Mouse (Mus musculus) stomach, embryonic 15.5 days (tissue): Measurements from ENCODE around the gene Kazn. TPM values are rescaled to one million over a fixed set of nuclear protein-coding genes. Genes with fewer than 3 reads are reported as not detected.

Experiments used
- ATAC-seq: fragments of 200-750 bp; cut with Nextera tagmentation; 2 replicates; pipeline ENCODE4 v1.8.0; 2017; ENCODE audit warnings: low read depth, moderate number of reproducible peaks, moderate TSS enrichment; ENCODE audit not compliant: insufficient read depth, low FRiP score
- H3K27ac ChIP-seq: fragments of 300-500 bp; sonication (generic); 2 replicates; pipeline ENCODE4 v1.5.1; 2015; ENCODE audit warnings: mild to moderate bottlenecking, inconsistent platforms
- H3K27me3 ChIP-seq: fragments of 300-500 bp; sonication (generic); replicated peaks from 2 replicates; pipeline ENCODE4 v1.6.1; 2015; ENCODE audit warnings: inconsistent platforms
- H3K36me3 ChIP-seq: fragments of 300-500 bp; sonication (generic); 2 replicates; pipeline ENCODE4 v1.6.1; 2015; ENCODE audit warnings: inconsistent platforms
- H3K4me1 ChIP-seq: fragments of 300-500 bp; sonication (generic); 2 replicates; pipeline ENCODE4 v1.6.1; 2015; ENCODE audit warnings: inconsistent platforms
- H3K4me2 ChIP-seq: fragments of 300-500 bp; sonication (generic); 2 replicates; pipeline ENCODE4 v1.6.1; 2015; ENCODE audit warnings: mild to moderate bottlenecking, inconsistent platforms
- H3K4me3 ChIP-seq: fragments of 300-500 bp; sonication (generic); replicated peaks from 2 replicates; pipeline ENCODE4 v1.5.1; 2015; ENCODE audit warnings: inconsistent platforms
- H3K9ac ChIP-seq: fragments of 300-500 bp; sonication (generic); 2 replicates; pipeline ENCODE4 v1.6.1; 2015; ENCODE audit warnings: inconsistent platforms
- H3K9me3 ChIP-seq: fragments of 300-500 bp; sonication (generic); 2 replicates; pipeline ENCODE4 v1.6.1; 2016; ENCODE audit warnings: inconsistent platforms
- WGBS: fragments of 180-500 bp; shearing (Covaris S2); methylation state at CpG from one replicate; pipeline ENCODE4 v1.1.7; 2015; 5-methylcytosine and 5-hydroxymethylcytosine counted together
- polyA plus RNA-seq: library from polyadenylated mRNA; unstranded; fragments of >200 nt; fragmentation: Nextera tagmentation; extraction: Ambion mirVana; gene quantifications from 2 replicates; pipeline ENCODE4 v1.2.1, GENCODE M21; 2015

Kazn gene
- polyA plus RNA-seq, 1 experiment from 2014 or later = 17.1 TPM

DNA sequence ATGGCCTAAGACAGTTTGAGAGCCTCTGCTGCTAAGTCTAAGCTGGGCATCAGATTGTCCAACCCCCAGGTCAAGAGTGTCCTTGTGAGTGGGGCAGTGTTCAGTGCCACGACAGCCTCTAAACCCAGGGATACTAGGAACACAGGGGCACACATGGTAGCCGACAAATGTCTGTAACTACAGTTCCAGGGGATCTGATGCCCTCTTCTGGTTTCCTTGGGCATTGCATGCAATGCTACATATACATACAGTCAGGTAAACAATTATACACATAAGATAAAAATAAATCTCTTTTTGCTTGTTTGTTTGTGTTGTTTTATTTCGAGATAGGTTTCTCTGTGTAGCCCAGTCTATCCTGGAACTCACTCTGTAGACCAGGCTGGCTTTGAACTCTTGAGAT, 53.0 kb downstream of the Kazn start:
- peaks cover 28% of the 10 kb centered on the region for H3K4me1 ChIP-seq
- H3K27ac ChIP-seq = peak overlapping the region; percentile 85

DNA sequence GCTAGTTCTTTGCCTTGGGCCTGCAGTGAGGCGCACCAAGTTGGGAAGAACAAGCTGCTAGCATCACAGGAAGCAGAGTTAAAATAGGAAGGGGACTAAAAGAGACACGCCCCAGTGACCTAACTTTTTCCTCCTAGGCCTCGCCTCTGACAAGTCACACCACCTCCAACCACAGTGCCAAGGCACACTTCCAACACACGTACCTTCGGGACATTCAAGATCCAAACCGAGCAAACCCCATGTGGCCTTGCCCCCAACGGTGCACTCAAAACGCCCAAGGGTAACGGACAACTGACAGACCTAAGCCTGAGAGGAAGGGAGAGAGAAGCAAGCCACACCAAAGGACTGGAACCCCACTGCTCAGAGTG, 53.7 kb downstream of the Kazn start:
- H3K4me1 ChIP-seq = peaks cover 34% of the 10 kb centered on the region
- no peak overlapping the region for H3K4me2 ChIP-seq
- H3K36me3 ChIP-seq = no peaks in the 10 kb centered on the region
- no peak for ATAC-seq
- 79% methylated on average over 9 of the region's 9 CpGs for WGBS
- no peak overlapping the region for H3K4me3 ChIP-seq
- H3K27ac ChIP-seq = peak overlapping the region; percentile 85
- H3K27me3 ChIP-seq = no peaks in the 10 kb centered on the region
- no peaks in the 10 kb centered on the region for H3K9me3 ChIP-seq
- no peak overlapping the region for H3K9ac ChIP-seq

More for the DNA sequence above, 53.0 kb downstream of the Kazn start:
- Histone ChIP-seq H3K4me2 (no peak overlapping the region), H3K9me3 (no peaks in the 10 kb centered on the region), H3K4me3 (no peak overlapping the region), H3K36me3 (no peaks in the 10 kb centered on the region), H3K27me3 (no peaks in the 10 kb centered on the region), H3K9ac (no peak overlapping the region)
- no peak for ATAC-seq
- WGBS = 88% methylated on average over 3 of the region's 3 CpGs

DNA sequence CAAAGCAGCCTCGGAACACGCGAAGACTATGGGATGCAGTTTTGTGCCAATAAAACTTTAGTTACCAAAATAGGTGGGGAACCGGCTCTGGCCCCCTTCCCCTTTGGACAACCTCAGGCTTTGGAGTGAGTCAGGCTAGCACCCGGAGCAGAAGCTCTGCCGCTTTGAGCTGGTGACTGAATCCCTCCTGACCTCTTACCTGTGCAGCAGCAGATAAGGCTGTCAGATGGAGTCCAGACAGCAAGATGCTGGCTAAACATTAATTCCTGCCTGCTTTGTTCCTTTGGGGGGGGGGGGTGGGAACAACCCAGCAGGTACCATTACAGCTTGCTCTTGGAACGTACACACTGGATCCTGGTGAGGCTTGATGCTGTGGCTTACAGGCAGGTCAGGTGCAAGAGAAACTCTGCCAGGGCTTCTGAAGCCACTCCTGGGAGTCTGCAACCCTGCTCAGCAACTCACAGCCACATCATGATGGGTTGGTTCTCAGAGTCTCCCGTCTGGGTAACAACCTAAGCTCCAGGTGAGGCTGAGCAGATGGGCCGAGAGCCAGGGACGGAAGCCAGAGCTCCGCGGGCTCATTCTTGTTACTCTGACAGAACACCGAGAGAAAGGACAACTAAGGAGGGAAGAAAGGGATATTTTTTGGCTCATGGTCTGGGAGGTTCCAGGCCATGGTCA, 54.2 kb downstream of the Kazn start:
- Histone ChIP-seq H3K9me3 (no peaks in the 10 kb centered on the region), H3K36me3 (no peaks in the 10 kb centered on the region), H3K4me3 (no peak overlapping the region), H3K9ac (no peak overlapping the region), H3K27ac (peak overlapping the region; percentile 85), H3K4me1 (peaks cover 39% of the 10 kb centered on the region), H3K4me2 (no peak overlapping the region), H3K27me3 (no peaks in the 10 kb centered on the region)
- WGBS = 64% methylated on average over 13 of the region's 13 CpGs
- ATAC-seq = peak; percentile 48; the same call in 1 of the 2 replicates

GRCm38 (mm10) chr4:142183591-142183990, 55.6 kb downstream of the Kazn start:
- Histone ChIP-seq H3K4me3 (no peak overlapping the region), H3K9me3 (no peaks in the 10 kb centered on the region), H3K36me3 (no peaks in the 10 kb centered on the region), H3K4me2 (no peak overlapping the region), H3K27me3 (no peaks in the 10 kb centered on the region), H3K9ac (no peak overlapping the region), H3K4me1 (peaks cover 54% of the 10 kb centered on the region), H3K27ac (no peak overlapping the region)
- no peak for ATAC-seq
- 60% methylated on average over 1 of the region's 1 CpGs for WGBS

DNA sequence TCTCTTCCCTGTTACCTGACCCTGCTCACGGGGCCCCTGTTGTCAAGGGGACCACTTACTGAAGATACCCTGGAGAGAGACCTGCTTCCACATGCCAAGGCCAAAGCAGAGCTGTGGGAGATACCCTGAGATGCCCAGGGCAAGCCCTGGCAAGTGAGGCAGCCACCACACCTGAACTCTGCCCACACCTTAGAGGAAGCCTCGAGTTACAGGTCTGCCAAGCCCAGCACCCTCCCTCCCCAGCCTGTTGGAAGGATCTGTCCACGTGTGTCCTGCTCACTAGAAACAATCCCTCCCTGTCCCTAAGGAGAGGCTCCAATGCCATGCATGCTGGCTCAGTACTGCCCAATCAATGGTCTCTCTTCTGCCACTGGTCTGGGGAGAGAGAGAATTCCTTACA, 56.2 kb downstream of the Kazn start:
- Histone ChIP-seq H3K4me2 (no peak overlapping the region), H3K27ac (peak overlapping the region; percentile 44; the same call in 1 of the 2 replicates), H3K36me3 (no peaks in the 10 kb centered on the region), H3K4me3 (no peak overlapping the region), H3K27me3 (no peaks in the 10 kb centered on the region), H3K9ac (no peak overlapping the region), H3K9me3 (no peaks in the 10 kb centered on the region), H3K4me1 (peaks cover 57% of the 10 kb centered on the region)
- ATAC-seq = no peak
- 66% methylated on average over 3 of the region's 3 CpGs for WGBS

- WGBS = 86% methylated on average over 4 of the region's 4 CpGs
- H3K9me3 ChIP-seq = no peaks in the 10 kb centered on the region
- no peak overlapping the region for H3K27ac ChIP-seq
- no peak overlapping the region for H3K4me2 ChIP-seq
- H3K4me1 ChIP-seq = peaks cover 60% of the 10 kb centered on the region
- ATAC-seq = no peak
- no peaks in the 10 kb centered on the region for H3K27me3 ChIP-seq
- H3K36me3 ChIP-seq = no peaks in the 10 kb centered on the region
- no peak overlapping the region for H3K9ac ChIP-seq
- no peak overlapping the region for H3K4me3 ChIP-seq
Measured at GRCm38 (mm10) chr4:142181646-142182045, 57.6 kb downstream of the Kazn start.

DNA sequence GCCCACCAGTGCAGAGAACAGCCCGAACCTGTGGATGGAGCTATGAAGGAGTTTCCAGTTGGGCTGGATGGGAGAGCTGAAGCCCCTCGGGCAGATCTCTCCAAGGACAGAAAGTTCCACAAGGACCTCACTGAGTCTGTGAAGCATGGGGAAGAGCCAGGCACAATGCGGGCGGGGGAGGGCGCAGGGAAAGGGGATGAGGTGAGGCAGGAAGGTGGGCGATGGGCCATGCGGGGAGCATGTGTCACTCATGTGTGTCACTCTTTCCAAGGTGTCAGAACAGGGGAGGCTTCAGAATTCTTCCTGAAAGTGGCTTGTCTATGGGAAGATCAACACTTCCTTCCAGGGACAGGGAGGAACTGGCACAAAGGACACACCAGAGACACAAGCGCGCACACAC, 58.3 kb downstream of the Kazn start:
- H3K27ac ChIP-seq = peak overlapping the region; percentile 90
- no peaks in the 10 kb centered on the region for H3K36me3 ChIP-seq
- no peak overlapping the region for H3K4me3 ChIP-seq
- H3K9me3 ChIP-seq = no peaks in the 10 kb centered on the region
- 73% methylated on average over 9 of the region's 9 CpGs for WGBS
- peaks cover 58% of the 10 kb centered on the region for H3K4me1 ChIP-seq
- H3K9ac ChIP-seq = no peak overlapping the region
- ATAC-seq = no peak
- H3K27me3 ChIP-seq = no peaks in the 10 kb centered on the region
- H3K4me2 ChIP-seq = peak overlapping the region; percentile 7; the same call in 1 of the 2 replicates

GRCm38 (mm10) chr4:142180289-142180688, 58.9 kb downstream of the Kazn start:
- no peaks in the 10 kb centered on the region for H3K9me3 ChIP-seq
- H3K36me3 ChIP-seq = no peaks in the 10 kb centered on the region
- peak overlapping the region; percentile 7; the same call in 1 of the 2 replicates for H3K4me2 ChIP-seq
- no peak overlapping the region for H3K4me3 ChIP-seq
- H3K9ac ChIP-seq = no peak overlapping the region
- H3K27me3 ChIP-seq = no peaks in the 10 kb centered on the region
- ATAC-seq = peak; percentile 63
- H3K27ac ChIP-seq = peak overlapping the region; percentile 90
- H3K4me1 ChIP-seq = peaks cover 58% of the 10 kb centered on the region
- 7% methylated on average over 3 of the region's 3 CpGs for WGBS

DNA sequence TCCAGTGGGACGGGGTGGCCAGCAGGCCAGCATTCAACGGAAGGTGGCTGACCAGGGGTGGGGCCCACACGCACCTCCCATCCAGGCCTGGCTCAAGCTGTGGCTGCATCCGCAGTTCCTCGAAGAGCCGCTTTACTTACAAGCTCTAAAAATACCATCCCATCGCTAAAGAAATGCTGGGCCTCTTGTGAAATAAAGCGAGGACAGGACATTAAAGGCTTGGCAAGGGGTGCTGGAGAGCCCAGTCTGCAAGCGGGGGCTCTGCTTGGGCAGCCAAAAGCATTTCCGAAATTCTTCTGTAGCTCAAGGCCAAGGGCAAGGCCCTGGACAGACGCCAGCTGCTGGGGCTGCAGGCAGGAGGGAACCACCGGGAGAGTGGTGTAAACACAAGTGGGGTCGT, 59.7 kb downstream of the Kazn start:
- H3K4me1 ChIP-seq = peaks cover 66% of the 10 kb centered on the region
- H3K27me3 ChIP-seq = no peaks in the 10 kb centered on the region
- no peaks in the 10 kb centered on the region for H3K36me3 ChIP-seq
- no peak overlapping the region for H3K9ac ChIP-seq
- ATAC-seq = peak; percentile 14; the same call in 1 of the 2 replicates
- H3K4me2 ChIP-seq = peak overlapping the region; percentile 7; the same call in 1 of the 2 replicates
- WGBS = 23% methylated on average over 13 of the region's 13 CpGs
- no peak overlapping the region for H3K4me3 ChIP-seq
- peak overlapping the region; percentile 90 for H3K27ac ChIP-seq
- H3K9me3 ChIP-seq = no peaks in the 10 kb centered on the region

DNA sequence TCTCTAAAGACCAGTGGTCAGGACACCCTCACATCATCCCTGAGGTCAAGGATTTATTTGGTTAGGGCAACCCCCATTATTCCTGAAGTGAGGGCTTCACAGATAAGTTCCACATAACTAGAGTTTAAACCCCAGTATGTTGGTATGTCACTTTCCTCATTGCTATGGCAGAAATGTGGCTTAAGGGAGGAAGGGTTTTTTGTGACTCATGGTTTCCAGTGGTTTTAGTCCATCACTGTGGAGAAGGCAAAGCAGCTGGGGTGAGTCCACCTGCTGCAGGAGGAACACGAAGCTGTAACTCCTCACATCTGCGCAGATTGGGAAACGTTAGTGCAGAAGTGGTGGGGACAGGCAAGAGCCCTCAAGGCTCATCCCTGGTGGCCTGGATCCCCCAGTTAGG, 62.5 kb downstream of the Kazn start:
- Histone ChIP-seq H3K27me3 (no peaks in the 10 kb centered on the region), H3K9me3 (no peaks in the 10 kb centered on the region), H3K4me2 (no peak overlapping the region), H3K36me3 (no peaks in the 10 kb centered on the region), H3K4me1 (peaks cover 73% of the 10 kb centered on the region), H3K9ac (no peak overlapping the region), H3K4me3 (no peak overlapping the region), H3K27ac (no peak overlapping the region)
- no peak for ATAC-seq
- WGBS = 95% methylated on average over 3 of the region's 3 CpGs

DNA sequence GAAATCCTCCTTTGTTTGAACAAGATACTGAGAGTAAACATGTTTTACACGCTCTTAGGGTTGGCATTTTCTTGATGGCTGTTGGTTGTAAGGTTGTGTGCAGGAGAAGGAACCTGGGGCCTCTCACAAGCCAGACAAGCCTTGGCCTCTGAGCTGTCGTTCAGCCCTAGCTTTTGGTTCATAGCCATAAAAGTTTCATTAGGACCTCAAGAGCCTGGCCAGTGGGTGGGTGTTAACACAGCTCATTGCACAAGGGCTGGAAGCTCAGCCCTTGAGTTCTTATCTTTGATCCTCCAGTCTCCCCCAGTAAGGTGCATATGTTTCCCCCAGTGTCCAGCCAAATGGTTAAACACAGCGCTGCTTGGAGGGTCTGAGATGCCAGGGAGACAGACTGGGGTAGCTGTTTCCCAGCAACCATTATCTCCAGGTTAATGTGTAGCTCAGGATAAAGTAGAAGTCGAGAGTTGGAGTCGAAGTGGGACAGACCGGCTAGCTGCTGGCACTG, 65.2 kb downstream of the Kazn start:
- no peak overlapping the region for H3K9ac ChIP-seq
- no peaks in the 10 kb centered on the region for H3K9me3 ChIP-seq
- ATAC-seq = peak; percentile 77
- H3K4me3 ChIP-seq = no peak overlapping the region
- no peaks in the 10 kb centered on the region for H3K27me3 ChIP-seq
- peaks cover 63% of the 10 kb centered on the region for H3K4me1 ChIP-seq
- no peaks in the 10 kb centered on the region for H3K36me3 ChIP-seq
- 37% methylated on average over 6 of the region's 6 CpGs for WGBS
- H3K27ac ChIP-seq = peak overlapping the region; percentile 73
- H3K4me2 ChIP-seq = 0 out of 2 replicates have a peak overlapping the region, but pooled peaks have one; percentile 17

GRCm38 (mm10) chr4:142172942-142173341, 66.3 kb downstream of the Kazn start:
- Histone ChIP-seq H3K4me3 (no peak overlapping the region), H3K27ac (peak overlapping the region; percentile 73), H3K27me3 (no peaks in the 10 kb centered on the region), H3K4me2 (no peak overlapping the region), H3K9ac (no peak overlapping the region), H3K9me3 (no peaks in the 10 kb centered on the region), H3K36me3 (no peaks in the 10 kb centered on the region), H3K4me1 (peaks cover 55% of the 10 kb centered on the region)
- 76% methylated on average over 4 of the region's 4 CpGs for WGBS
- no peak for ATAC-seq
